Mouse (Mus musculus): ENCODE data around the gene Fgd5.
"Not testable (repeated sequence)": the region's sequence is repeated elsewhere in the genome, so short reads cannot be mapped to it uniquely, and the experiment has no call there.

The Fgd5 gene

DNA sequence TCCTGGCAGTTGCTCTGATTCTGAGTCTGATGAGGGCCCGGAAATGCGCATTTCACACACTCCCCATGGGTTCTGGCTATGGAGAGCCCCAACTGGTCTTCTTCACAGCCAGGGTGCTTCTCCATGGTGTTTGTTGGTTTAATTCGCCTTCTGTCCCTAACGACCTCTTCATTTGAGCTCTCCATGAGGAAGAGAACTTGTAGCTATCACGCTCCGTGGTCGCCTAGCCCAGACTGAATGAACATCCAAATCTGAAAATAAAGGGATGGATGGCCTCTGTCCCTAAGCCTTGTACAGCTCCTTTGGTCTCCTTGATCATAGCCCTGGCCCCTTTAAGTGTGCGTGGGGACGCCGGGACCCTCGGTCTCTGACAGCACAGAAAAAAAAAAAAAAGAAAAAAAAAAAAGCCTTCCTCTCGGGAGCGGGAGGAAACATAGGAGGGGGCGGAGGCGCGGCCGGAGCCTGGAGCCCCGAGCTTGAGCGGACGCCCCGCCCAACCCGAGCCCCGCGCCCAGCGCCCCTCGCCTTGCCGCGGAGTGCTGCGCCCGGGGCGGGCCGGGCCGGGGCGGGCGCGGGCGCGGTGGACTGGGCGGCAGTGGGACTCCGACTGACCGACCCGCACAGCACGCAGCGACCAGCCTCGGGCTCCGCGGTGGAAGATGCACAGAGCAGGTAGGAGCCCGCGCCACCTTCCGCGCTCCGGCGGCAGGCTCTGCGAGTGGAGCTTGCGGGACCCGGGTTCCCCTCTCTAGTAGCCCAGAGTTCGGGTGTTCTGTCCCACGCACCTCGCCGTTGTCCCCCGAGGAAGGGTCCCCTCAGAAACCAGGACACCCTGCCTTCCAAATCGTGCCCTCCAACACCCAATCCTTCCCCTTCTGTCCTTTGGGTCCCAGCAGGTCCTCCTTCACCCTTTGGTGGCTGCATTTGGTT is at the start of gene Fgd5:
Gene Fgd5 (plus strand): TSS at position 508 of the 930 bp plus-strand sequence.
- DNase-seq (ENCODE audit: low spot score in 2 of 2) = no peak

DNA sequence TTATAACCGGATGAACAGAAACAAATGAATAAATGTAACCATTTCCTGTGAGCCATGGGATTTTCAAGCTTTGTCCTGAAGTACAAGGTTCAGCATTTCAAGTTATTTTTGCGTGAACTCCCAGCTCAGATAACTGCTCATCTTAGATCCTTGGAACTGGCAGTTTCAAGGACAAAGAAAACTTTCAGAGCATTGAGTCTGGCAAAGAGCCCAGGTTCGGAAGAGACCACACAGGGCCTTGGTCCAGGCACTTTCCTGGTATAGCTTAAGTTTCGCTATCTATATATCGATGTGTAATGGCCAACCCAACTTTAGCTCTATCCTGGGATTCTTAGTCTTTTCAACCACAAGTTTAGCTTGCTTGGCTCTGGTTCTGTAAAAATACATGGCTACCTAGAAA is 47.4 kb upstream of the Fgd5 start:
- no peak for DNase-seq (ENCODE audit: low spot score in 2 of 2)

DNA sequence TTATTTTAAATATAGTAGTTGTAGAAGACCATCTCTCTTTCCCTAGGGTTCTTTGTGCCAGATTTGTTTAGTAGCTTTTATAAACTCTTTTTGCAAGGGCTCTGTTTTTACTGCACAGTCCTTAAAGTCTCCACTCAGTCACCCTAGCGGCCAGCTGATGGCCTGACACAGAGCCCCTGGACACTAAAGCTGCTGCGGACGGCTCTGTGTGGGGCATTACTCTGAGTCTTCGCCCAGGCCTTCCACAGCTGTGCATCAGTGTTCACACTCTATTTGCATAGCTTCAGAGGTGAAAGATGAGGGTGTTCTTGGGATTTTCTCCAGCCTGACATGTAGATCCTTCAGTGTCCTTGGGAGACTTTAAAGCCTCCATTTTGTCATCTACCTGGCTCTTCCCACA is 40.2 kb upstream of the Fgd5 start:
- no peak for DNase-seq (ENCODE audit: low spot score in 2 of 2)

DNA sequence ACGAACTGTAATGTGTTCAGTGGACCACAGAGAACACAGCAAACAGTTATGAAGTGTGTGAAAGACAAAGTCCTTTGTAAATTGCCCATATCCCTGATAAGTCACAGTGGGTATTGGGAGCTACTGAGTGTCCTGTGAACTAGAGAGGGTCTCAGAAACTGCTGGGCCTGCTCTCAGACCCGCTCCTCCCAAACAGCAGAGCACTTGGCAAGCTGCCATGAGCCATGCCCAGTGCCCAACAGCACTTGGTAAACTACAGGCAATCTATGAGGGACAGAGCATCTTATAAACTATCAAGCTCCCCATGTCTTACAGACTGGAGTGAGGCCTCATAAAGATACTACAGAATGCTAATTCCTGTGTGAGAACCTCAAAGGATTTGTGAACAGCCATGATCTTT is 30.3 kb upstream of the Fgd5 start:
- DNase-seq (ENCODE audit: low spot score in 2 of 2) = no peak

DNA sequence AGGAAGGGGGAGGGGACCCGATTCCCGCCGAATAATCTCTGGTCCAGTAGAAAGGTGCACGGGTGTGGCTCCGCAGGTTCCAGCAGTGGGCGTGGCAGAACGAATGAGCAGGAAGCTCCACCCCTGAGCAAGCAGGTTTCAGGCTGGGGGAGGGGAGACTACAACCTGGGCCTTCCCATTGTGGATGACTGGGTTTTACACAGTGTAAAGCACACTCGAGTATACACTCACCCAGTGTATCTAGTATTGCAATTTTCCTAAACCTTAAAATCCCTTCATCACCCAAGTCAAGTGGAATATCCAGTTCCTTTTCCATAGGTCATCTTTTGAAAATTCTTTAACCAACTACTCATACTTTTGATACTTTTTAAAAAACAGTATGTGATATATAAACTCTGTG is 20.7 kb upstream of the Fgd5 start:
- DNase-seq (ENCODE audit: low spot score in 2 of 2) = not testable (repeated sequence)

DNA sequence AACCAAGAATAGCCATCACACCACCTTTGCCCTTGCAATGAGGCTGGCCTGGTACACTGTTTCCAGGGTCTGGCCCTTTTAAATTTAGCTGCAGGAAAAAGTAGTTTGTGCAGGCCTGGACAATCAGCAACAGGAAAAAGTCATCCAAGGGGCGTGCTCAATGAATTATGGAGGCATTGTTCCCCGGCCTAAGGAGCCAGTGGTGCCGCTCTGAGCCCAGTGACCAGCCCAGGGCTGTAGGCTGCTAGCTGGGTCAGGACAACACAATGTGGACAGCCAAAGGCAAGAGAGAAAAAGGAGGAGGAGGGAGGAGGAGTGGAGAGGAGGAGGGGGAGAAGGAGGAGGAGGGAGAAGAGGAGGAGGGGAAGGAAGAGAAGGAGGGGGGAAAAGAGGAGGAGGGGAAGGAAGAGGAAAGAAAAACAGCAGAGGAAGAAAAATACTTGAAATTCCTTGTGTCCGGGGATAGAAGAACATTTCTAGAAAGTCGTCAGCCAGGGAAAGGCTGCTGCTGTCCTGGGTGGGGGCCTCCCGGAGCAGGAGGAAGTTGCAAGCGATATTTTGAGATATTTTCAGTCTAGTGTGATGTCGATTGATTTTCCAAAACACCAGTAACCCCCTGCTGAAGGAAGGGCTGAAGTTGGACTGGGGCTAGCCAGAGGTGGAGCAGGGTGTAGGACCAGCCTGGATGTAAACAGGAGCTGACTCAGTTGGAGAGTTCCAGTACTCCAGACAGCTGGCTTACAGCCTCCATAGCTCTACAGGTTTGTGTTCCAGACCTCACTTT is 18.5 kb upstream of the Fgd5 start:
- no peak for DNase-seq (ENCODE audit: low spot score in 2 of 2)

DNA sequence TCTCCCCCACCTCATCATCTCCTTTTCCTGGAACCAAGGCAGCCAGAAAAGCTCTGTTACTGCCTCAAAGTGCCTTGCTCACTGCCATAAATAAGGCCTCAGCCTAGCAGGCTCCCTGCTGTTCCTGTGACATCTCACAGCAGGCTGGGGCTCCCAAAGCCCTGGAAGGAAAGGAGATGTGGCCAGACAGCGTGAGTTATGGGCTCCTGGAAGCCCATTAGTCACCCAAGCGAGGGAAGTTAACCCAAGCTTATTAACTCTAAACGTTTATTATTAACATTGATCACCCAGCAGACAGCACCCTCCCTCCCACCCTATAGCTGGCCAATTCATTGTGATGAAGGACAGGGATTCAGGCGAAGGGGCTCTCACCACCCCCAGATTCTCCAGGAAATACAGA is 15.2 kb upstream of the Fgd5 start:
- no peak for DNase-seq (ENCODE audit: low spot score in 2 of 2)

DNA sequence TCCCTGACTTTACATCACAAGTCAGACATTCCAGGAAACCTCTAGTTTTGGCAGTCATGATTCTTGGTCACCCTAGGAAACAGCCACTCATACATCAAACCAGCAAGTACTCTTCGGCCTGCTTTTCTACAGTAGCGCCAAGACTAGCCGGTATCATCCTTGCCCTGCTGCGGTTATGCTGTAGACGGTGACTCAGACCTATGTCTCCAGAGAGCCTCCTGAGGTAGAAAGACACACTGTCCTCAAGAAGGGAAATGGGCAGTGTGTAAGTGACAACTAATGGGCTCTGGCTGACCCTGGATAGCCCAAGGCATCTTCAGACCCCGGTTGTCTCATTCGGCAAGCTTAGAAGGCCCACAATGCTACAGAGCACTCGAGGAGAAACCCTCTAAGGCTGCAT is 13.6 kb upstream of the Fgd5 start:
- DNase-seq (ENCODE audit: low spot score in 2 of 2) = no peak

DNA sequence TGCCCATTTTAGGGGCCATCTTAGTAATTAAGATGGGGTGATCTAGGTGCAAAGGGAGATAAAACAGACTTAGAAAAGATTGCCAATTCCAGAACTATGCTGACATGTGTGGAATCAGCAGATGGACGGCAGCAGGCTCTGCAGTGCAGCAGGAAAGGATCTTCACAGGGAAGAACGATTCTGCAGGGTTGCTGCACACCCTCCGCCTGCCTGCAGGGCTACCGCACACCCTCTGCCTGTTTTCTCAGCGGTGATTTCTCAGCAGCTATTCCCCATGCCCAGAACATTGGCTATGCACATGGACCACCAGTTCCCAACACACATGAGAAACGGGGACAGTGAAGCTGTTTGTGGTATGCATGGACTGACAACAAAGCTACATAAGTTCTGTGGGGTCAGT is 12.7 kb upstream of the Fgd5 start:
- no peak for DNase-seq (ENCODE audit: low spot score in 2 of 2)

DNA sequence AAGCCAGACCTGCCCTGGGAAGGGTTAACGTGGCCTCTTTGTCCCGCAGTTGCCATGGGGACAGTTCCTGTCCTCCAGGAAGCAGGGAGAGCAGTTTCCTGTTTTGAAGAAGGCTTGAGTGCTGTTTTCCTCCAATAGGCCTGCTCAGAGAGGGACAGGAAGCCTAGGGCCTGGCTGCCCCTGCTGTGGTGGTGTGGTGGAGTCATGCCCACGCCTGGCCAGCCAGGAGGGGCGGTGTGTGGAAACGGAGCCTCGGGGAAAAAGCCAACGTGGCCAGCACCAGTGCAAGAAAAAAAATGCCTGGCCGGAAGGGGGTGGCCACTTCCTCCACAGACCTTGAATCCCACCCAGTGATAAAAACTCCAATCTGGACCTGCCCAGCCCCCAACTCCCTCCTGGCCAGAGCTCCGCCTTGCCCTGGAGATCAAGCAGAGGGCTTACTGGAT is 6.5 kb upstream of the Fgd5 start:
- no peak for DNase-seq (ENCODE audit: low spot score in 2 of 2)

DNA sequence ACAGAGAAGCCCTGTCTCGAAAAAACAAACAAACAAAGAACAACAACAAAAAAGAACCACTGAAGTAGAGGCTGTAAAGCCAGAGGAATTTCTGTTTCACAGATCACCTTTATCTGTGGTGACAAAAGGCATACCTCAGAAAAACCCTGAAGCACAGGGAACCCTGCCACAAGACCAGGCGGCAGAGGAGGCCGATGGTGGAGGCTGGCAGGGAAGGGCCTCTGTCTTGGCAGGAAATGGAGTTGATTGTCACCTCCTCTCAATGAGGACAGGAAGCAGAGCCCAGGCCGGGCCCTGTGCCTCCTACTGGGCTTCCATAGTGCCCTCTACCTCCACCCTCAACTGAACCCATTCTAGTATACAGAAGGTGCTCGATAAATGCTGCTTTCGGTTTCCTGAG is 4.7 kb upstream of the Fgd5 start:
- no peak for DNase-seq (ENCODE audit: low spot score in 2 of 2)

DNA sequence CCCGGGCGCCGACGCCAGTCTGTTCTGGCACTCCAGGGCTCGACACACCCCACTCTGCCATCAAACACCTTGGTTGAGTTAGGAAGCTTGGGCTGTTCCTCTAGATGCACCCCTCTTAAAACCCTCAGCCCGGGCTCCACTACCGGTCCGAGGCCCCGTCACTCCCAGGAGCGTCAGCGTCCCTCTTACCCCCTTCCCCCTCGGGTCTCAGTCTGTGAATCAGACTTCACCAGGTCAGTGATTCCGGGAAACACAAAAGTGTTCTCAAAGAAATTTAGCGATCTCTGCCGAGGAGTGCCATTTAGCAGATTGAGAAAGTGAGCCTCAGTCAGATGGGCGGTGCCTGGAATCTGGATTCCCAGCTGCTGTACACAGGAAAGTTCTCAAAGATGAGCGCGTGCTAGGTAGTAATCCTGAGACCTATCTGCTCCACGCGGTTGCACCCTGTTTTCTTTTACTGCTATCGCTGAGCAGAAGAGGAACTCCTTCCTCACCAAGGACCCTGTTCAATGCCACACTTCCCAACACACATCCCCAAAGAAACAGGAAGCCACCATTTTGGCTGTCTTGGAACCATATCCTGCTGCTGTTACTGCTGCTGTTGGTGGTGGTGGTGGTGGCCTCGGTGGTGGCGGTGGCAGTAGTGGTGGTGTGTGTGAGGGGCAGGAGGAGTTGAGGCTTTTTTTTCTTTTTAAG is 771 bp downstream of the Fgd5 start:
- DNase-seq (ENCODE audit: low spot score in 2 of 2) = no peak

DNA sequence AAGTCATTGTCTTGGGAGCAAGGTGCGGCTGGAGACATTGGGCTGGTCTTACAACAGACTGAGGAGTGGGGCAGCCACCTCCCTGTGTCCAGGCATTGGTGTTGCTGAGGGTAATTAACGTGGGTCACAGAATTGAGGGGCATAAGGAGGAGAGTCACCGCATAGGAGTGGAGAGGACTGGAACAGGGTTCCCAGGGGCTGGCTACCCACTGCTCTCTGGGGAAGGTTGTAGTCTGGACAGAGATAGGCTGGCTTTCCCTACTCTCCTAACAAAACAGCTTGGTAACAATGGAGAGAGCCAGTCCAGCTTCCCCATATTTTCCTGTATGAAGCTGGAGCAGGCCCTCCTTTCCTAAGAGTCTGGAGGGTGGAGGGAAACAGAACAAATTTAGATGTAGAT is 1.3 kb downstream of the Fgd5 start:
- no peak for DNase-seq (ENCODE audit: low spot score in 2 of 2)

DNA sequence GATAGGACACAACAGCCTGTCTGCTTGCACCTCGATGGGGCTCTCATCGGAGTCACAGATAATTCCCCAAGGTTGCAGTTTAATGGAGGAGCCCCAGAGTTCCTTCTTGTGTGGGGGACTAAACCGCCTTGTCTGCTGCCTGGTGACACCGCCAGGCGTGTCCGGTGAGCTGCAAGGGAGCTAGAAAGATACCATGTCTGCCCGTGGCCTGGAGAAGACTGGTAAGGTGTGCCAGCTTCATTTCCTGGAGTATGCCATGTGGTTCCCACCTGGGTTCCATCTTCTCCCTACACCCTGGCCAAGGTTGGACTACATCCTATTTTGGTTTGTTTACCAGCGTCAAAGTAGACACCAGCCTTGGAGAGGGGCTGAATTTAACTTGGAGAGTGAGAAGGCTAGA is 11.4 kb downstream of the Fgd5 start:
- DNase-seq (ENCODE audit: low spot score in 2 of 2) = no peak

DNA sequence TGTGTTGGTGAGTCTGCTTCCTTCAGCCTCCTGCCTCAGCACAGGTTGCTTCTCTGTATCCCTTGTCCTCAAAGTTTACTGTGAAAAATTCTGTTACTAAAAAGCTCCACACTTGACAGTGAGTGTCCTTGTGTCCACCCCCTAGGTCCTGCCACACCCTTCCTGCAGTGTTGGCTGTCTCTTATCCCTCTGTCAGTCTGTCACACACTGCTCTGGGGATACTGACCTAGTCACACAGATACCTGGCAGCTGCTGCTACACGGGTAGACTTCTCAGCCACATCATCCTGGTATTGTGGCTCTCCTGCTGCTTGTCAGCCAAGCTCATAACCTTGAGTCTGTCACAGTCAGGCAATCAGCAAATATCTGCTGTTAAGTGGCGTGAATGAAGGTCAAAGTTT is 14.1 kb downstream of the Fgd5 start:
- no peak for DNase-seq (ENCODE audit: low spot score in 2 of 2)

DNA sequence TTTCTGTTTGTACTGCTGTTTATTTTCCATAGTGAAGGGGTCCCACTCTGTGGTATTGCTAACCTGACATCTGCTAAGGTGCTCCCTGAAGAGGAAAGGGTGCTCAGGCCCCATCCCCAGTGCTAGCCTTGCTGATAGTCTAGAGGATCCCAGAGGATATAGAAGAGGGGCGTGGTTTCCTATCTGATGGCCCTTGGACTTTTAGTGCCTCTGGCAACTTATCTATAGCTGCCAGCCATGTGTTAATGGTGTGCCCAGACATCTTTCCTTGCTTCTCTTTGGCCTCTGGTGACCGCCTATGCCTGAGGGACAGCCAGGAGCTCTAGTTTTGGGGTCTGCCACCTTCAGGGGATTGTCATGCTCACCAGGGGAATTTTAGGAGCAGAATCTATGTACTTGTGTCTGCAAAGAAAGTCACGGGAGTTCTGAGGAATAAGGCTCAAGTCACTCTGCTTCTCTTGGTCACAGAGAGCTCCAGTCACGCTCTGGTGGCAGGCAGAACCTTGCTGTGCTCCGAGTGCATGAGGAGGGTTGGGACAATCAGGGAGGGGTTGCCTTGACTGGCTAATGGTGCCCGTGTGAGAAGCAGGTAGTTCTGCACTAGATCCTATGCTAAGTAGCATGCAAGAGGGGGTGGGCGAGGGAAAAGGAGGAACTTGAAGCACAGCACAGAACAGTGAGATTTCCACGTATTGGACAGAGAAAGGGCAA is 15.3 kb downstream of the Fgd5 start:
- no peak for DNase-seq (ENCODE audit: low spot score in 2 of 2)

DNA sequence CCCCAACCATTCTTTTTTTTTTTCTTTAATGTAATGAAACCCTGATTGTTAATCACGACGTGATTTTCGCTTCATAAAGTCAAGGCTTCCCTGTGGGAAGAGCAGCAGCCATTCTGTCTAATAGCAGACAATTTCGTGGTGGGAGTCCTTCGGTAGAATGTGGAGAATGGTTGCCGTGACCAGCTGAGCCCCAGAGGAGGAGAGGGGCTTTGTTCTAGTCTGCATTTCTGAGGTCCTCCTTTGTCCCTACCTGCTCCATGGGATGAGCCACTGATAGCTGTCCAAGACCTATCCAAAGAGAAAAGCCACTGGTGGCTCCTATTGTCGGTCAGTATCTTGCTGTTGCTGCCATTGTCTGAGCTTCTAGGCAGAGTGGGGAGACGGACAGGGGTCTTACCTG is 17.4 kb downstream of the Fgd5 start:
- DNase-seq (ENCODE audit: low spot score in 2 of 2) = no peak

DNA sequence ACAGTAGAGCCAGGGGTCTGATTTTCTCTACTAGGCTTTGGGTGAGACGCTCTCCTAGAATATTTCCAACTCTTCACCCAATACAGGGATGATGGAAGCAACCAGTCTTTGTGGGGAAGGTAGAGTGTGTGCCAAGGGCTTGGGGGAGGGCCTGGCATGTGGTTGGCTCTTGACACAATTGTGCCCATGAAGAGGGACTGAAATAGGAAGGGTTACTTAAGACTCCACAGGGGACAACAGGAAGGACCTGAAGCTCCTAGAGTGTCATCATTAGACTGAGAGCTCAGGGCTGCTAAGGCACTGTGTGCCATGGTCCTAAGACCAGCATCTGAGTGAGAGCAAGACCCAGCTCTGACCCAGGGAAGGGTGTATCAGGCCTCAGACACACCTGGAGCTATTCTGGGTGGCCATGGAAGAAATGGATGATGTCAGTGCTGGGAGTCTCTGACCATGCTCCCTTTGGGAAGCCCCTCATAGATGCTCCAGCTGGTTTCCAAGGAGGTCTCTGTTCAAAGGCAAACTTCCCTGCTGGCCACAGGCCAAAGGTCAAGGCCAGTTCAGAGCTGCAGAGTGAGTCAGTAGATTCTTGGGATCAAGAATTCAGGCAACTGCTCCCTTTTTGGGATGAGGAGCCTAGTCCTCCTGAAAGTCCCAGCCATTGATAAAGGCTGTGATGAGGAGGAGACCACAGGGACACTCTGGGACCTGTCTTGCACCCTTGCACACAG is 24.0 kb downstream of the Fgd5 start:
- DNase-seq (ENCODE audit: low spot score in 2 of 2) = no peak

DNA sequence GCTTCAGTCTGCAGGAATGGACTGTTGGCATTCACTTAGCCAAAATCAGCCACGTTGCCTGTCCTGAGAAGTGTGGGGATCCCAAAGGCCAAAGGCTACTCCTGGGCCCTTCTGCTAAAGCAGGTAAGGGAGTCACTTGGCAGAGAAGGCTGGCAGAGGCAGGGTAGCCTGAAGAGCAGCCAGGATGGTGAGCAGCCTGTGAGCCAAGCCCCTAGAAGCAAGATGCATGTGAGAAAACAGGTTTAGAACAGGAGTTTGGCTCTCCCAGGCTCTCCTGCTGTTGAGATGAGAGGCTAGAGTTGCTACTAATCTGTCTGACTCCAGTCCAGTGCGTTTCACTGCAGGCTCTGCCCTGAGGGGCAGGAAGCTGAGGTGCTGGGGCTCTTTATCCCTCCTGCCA is 25.0 kb downstream of the Fgd5 start:
- no peak for DNase-seq (ENCODE audit: low spot score in 2 of 2)

DNA sequence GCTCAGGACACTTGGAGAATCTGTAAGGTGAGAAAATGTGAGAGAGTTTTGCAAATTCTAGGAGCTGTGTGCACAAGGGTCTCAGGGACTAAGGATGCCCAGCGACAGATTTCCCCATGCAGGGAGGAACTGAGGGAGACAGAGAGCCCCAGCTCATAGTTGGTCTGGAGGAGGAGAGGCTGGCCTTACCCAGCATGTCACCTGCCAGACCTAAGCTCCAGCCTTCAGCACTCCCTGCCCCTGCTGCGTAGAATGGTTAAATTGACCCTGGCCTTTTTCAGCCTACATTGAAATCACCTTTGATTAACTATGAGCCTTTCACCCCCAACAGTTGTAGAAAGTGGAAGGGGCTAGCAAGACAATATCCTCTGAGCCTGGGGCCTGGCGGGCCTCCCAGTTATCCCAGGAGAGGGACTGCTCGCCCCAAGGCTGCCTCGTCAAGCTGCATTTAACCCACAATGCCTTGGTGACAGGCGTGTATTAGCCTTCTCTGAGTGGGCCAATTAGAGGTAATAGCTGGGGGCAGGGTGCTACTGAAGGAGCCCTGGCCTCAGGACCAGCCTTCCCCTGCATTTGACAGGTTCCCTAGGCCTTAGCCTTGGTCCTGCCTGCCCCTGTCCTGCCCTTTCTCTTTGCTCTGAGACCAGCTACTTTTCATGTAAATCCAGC is 25.6 kb downstream of the Fgd5 start:
- DNase-seq (ENCODE audit: low spot score in 2 of 2) = no peak

DNA sequence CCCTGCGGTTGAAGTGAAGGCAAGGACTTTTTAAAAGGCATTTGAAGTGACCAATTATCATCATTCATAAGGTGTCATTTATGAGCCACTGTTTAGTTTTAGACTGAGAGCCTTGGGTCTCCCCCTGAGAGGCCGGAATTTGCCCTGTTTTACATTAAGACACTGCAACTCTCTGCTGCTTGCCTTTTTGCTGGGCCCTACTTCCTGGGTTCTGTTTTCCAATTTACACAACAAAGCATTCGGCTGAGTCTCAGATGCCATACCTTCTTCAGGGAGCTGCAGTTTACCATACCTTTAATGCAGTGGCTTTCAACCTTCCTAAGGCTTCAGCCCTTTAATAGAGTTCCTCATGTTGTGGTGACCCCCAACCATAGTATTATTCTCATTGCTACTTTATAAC is 26.1 kb downstream of the Fgd5 start:
- no peak for DNase-seq (ENCODE audit: low spot score in 2 of 2)
